Mouse (Mus musculus) limb, embryonic 10.5 days (tissue): ENCODE results near the gene Nprl3. TPM values are rescaled to one million over a fixed set of nuclear protein-coding genes. Genes with fewer than 3 reads are reported as not detected.
"Not testable (repeated sequence)": the region's sequence is repeated elsewhere in the genome, so short reads cannot be mapped to it uniquely, and the experiment has no call there.

Experiments used
- DNase-seq: peaks from one replicate; pipeline ENCODE4 v3.0.0-alpha.2; 2017; ENCODE audit warnings: low spot score
- H3K27ac ChIP-seq: fragments of 300-500 bp; sonication (generic); 2 replicates; pipeline ENCODE4 v1.5.1; 2016; ENCODE audit warnings: mild to moderate bottlenecking
- H3K27me3 ChIP-seq: fragments of 300-500 bp; sonication (generic); 2 replicates; pipeline ENCODE4 v1.6.1; 2016; ENCODE audit warnings: low read depth, mild to moderate bottlenecking; ENCODE audit not compliant: poor library complexity, severe bottlenecking
- H3K36me3 ChIP-seq: fragments of 300-500 bp; sonication (generic); 2 replicates; pipeline ENCODE4 v1.6.1; 2016; ENCODE audit warnings: mild to moderate bottlenecking, moderate library complexity
- H3K4me1 ChIP-seq: fragments of 300-500 bp; sonication (generic); 2 replicates; pipeline ENCODE4 v1.6.1; 2016
- H3K4me3 ChIP-seq: fragments of 300-500 bp; sonication (generic); 2 replicates; pipeline ENCODE4 v1.5.1; 2016; ENCODE audit warnings: mild to moderate bottlenecking, moderate library complexity
- H3K9me3 ChIP-seq: fragments of 300-500 bp; sonication (generic); replicated peaks from 2 replicates; pipeline ENCODE4 v1.6.1; 2016; ENCODE audit warnings: mild to moderate bottlenecking
- WGBS: fragments of 180-500 bp; shearing (Covaris S2); methylation state at CpG from one replicate; pipeline ENCODE4 v1.1.7; 2016; 5-methylcytosine and 5-hydroxymethylcytosine counted together
- polyA plus RNA-seq: library from polyadenylated mRNA; unstranded; fragments of >200 nt; fragmentation: Nextera tagmentation; extraction: Ambion mirVana; gene quantifications from 2 replicates; pipeline ENCODE4 v1.2.1, GENCODE M21; 2016

Gene Nprl3
- polyA plus RNA-seq, 1 experiment from 2014 or later: 51.8 TPM

- peaks cover 18% of the 10 kb centered on the region for H3K27me3 ChIP-seq
- 40% methylated on average over 2 of the region's 2 CpGs for WGBS
- H3K4me3 ChIP-seq, H3K36me3 ChIP-seq, H3K27ac ChIP-seq, H3K9me3 ChIP-seq, DNase-seq, H3K4me1 ChIP-seq: not testable (repeated sequence)
Observed at GRCm38 (mm10) chr11:32297417-32297816, 29.9 kb upstream of the Nprl3 start.

- H3K27me3 ChIP-seq, H3K4me1 ChIP-seq, H3K4me3 ChIP-seq, H3K36me3 ChIP-seq, DNase-seq, H3K27ac ChIP-seq, H3K9me3 ChIP-seq: not testable (repeated sequence)
- WGBS: no CpG with 5 or more reads among the region's 4 CpGs
Observed at GRCm38 (mm10) chr11:32296203-32296602, 28.7 kb upstream of the Nprl3 start, which contains the start of gene Hba-a2. Gene Hba-a2, plus strand, starts transcription at chr11:32296489.

- H3K36me3 ChIP-seq, H3K4me1 ChIP-seq, H3K9me3 ChIP-seq, H3K27ac ChIP-seq, H3K27me3 ChIP-seq, DNase-seq, H3K4me3 ChIP-seq: not testable (repeated sequence)
- WGBS: 68% methylated on average over 3 of the region's 3 CpGs
Observed at GRCm38 (mm10) chr11:32293479-32293878, 26.0 kb upstream of the Nprl3 start.

GRCm38 (mm10) chr11:32292819-32293218 is 25.3 kb upstream of the Nprl3 start:
- 89% methylated on average over 4 of the region's 4 CpGs for WGBS

DNA sequence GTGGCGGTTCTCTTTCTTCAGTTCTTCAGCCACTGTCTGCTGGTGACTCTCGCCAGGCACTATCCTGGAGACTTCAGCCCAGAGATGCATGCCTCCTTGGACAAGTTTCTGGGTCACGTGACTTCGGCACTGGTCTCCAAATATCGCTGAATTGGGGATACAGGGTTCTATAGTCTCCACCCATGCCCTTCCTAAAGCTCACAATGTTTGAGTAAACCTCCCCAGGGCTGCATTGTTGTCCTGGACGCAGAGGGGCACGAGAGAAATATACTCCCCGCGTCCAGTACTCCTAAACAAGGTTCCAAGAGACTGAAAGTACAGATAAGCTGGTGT is 20.0 kb upstream of the Nprl3 start:
- Histone ChIP-seq H3K4me3 (no peak overlapping the region), H3K4me1 (no peaks in the 10 kb centered on the region), H3K27ac (no peak overlapping the region), H3K36me3 (no peaks in the 10 kb centered on the region), H3K9me3 (no peaks in the 10 kb centered on the region), H3K27me3 (peaks cover 15% of the 10 kb centered on the region)
- WGBS: 69% methylated on average over 9 of the region's 9 CpGs
- DNase-seq: no peak

More at GRCm38 (mm10) chr11:32292819-32293218, 25.3 kb upstream of the Nprl3 start:
- not testable (repeated sequence) for H3K36me3 ChIP-seq, H3K9me3 ChIP-seq, H3K27ac ChIP-seq, DNase-seq, H3K4me1 ChIP-seq, H3K27me3 ChIP-seq, H3K4me3 ChIP-seq

DNA sequence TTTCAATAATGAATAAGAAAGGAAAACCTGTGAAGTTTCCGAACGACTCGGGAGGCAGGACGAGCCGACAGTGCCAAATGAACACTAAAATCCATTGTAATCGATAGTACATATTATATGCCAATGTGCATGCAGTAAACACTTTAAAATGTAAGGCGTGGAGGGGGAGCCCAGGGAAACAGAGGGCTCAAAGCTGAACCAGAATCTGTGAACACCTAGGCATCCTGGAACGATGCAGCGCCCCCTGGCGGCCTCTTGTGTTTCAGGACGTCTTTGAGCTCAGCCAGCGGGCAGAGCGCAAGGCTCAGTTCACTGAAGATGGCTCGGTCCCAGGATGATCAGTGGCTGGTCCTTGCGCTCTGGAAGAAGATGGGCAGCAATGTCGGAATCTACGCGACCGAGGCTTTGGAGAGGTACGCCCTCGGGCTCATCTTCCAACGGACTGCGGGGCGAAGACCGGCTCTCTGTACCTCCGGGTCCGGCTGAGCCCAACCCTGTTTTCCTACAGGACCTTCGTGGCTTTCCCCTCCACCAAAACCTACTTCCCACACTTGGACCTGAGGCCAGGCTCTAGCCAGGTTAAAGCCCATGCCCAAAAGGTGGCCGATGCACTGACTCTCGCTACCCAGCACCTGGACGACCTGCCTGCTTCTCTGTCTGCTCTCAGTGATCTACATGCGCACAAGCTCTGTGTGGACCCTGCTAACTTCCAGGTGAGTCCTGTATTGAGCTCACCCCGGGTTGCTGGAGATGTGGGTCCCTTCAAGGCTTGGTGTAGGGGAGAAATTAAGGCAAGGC is 19.4 kb upstream of the Nprl3 start, which contains the start of gene Hbq1b:
Gene Hbq1b (plus strand): TSS at position 271 of the 798 bp plus-strand sequence.
- peaks cover 15% of the 10 kb centered on the region for H3K27me3 ChIP-seq
- peak within 1 kb of the TSS; percentile 38 for H3K4me3 ChIP-seq
- DNase-seq: peak; percentile 77
- H3K36me3 ChIP-seq, H3K27ac ChIP-seq, H3K9me3 ChIP-seq, H3K4me1 ChIP-seq: not testable (repeated sequence)
- 22% methylated on average over 32 of the region's 33 CpGs for WGBS

GRCm38 (mm10) chr11:32285887-32286286 is 18.4 kb upstream of the Nprl3 start:
- not testable (repeated sequence) for H3K27ac ChIP-seq, H3K4me3 ChIP-seq, DNase-seq, H3K36me3 ChIP-seq, H3K9me3 ChIP-seq, H3K4me1 ChIP-seq
- H3K27me3 ChIP-seq: peaks cover 22% of the 10 kb centered on the region

- no peaks in the 10 kb centered on the region for H3K4me1 ChIP-seq
- H3K36me3 ChIP-seq: no peaks in the 10 kb centered on the region
- no peak for DNase-seq
- 84% methylated on average over 7 of the region's 7 CpGs for WGBS
- H3K9me3 ChIP-seq: no peaks in the 10 kb centered on the region
- peaks cover 22% of the 10 kb centered on the region for H3K27me3 ChIP-seq
- no peak overlapping the region for H3K4me3 ChIP-seq
- H3K27ac ChIP-seq: no peak overlapping the region
Observed at GRCm38 (mm10) chr11:32285031-32285775, 17.7 kb upstream of the Nprl3 start.

GRCm38 (mm10) chr11:32284582-32284981 is 17.1 kb upstream of the Nprl3 start:
- peaks cover 22% of the 10 kb centered on the region for H3K27me3 ChIP-seq
- DNase-seq, H3K36me3 ChIP-seq, H3K27ac ChIP-seq, H3K4me1 ChIP-seq, H3K4me3 ChIP-seq, H3K9me3 ChIP-seq: not testable (repeated sequence)
- WGBS: 65% methylated on average over 2 of the region's 2 CpGs

DNA sequence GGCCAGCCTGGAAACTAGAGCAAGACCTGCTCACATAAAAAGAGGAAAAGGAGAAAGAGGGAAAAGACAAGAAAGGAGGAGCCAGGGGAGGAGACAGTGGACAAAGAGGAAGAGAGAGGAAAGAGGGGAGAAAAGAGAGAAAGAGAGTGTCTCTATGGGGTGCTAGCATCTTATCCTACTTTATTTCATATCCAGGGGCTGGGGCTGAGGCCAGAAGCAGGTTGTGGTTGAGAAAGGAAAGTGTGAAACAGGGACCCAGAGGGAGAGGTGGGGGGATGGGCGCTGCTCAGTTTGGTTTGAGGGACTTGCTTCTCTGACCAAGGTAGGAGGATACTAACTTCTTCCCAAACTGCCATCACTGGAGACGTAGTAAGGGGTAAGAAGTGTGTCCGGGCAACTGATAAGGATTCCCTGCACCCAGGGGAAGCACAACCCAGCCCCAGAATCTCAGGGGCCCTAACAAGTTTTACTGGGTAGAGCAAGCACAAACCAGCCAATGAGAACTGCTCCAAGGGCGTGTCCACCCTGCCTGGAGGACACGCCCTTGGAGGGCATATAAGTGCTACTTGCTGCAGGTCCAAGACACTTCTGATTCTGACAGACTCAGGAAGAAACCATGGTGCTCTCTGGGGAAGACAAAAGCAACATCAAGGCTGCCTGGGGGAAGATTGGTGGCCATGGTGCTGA is 15.7 kb upstream of the Nprl3 start, which contains the start of gene Hba-a1:
Gene Hba-a1 (plus strand): TSS at position 421 of the 687 bp plus-strand sequence.
- H3K36me3 ChIP-seq, DNase-seq, H3K4me3 ChIP-seq, H3K9me3 ChIP-seq, H3K27ac ChIP-seq, H3K4me1 ChIP-seq: not testable (repeated sequence)
- H3K27me3 ChIP-seq: peaks cover 29% of the 10 kb centered on the region
- 64% methylated on average over 1 of the region's 5 CpGs for WGBS

GRCm38 (mm10) chr11:32281416-32282144 is 14.1 kb upstream of the Nprl3 start:
- H3K36me3 ChIP-seq: no peaks in the 10 kb centered on the region
- 88% methylated on average over 1 of the region's 1 CpGs for WGBS
- H3K27ac ChIP-seq: no peak overlapping the region
- H3K4me1 ChIP-seq: no peaks in the 10 kb centered on the region
- no peak for DNase-seq
- H3K9me3 ChIP-seq: no peaks in the 10 kb centered on the region
- peaks cover 36% of the 10 kb centered on the region for H3K27me3 ChIP-seq
- H3K4me3 ChIP-seq: no peak overlapping the region

DNA sequence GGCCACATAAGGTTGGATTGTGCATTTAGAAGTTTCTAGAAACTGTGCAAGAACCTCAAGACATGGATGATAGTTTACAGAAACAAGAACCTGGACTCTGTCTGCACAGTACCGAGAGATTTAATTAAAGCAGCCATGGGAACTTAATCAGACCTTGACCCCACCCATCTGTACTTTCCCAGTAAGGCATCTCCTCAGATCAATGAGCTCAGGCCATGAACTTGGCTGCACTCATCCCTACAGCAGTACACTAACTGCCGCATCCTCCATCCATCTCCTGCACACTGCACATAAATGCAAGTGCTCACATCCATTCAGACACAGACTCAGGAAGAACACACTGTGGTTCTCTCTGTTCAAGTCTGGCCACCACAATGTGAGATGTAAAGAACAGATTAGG is 13.1 kb upstream of the Nprl3 start:
- Histone ChIP-seq H3K27me3 (peaks cover 40% of the 10 kb centered on the region), H3K27ac (no peak overlapping the region), H3K4me1 (no peaks in the 10 kb centered on the region), H3K36me3 (no peaks in the 10 kb centered on the region), H3K9me3 (no peaks in the 10 kb centered on the region), H3K4me3 (no peak overlapping the region)
- no peak for DNase-seq
- WGBS: 74% methylated on average over 2 of the region's 2 CpGs
